Mouse (Mus musculus): ENCODE measurements around the gene Slc35f4.

- TF ChIP-seq CTCF (IDR thresholded peaks at IDR 0.05; ENCODE audit: low read depth, low read length) (no peak), POLR2AphosphoS5 (IDR thresholded peaks at IDR 0.05; ENCODE audit: insufficient replicate concordance, low read depth, low read length) (no peak), GATA1 (IDR thresholded peaks at IDR 0.05; ENCODE audit: borderline replicate concordance, low read length) (no peak)
Observed at GRCm38 (mm10) chr14:49307842-49308241, 218.0 kb downstream of the Slc35f4 start.
